Mouse (Mus musculus): Measurements from ENCODE around the gene Prl2c3. TPM values are rescaled to one million over a fixed set of nuclear protein-coding genes. Genes with fewer than 3 reads are reported as not detected.
"Not testable (repeated sequence)": the region's sequence is repeated elsewhere in the genome, so short reads cannot be mapped to it uniquely, and the experiment has no call there.

Gene Prl2c3
- polyA plus RNA-seq, 1 experiment from 2014 or later = not detected

- H3K36me3 ChIP-seq (ENCODE audit: control insufficient read depth, insufficient read depth, low read length); H3K9me3 ChIP-seq (ENCODE audit: control insufficient read depth, low read length); ATAC-seq (ENCODE audit: low read depth); H3K9ac ChIP-seq (replicated peaks; ENCODE audit: low read depth, low read length); H3K27ac ChIP-seq (ENCODE audit: low read depth, low read length); H3K27me3 ChIP-seq (ENCODE audit: control insufficient read depth, insufficient read depth, low read length); H3K4me3 ChIP-seq (ENCODE audit: low read depth, low read length); H3K4me1 ChIP-seq (ENCODE audit: control insufficient read depth, insufficient read depth, low read length); H3K4me2 ChIP-seq (ENCODE audit: low read depth, low read length): not testable (repeated sequence)
- 69% methylated on average over 3 of the region's 3 CpGs for WGBS
These were observed 9.1 kb upstream of the Prl2c3 start for GRCm38 (mm10) chr13:12808793-12809512.

- H3K4me3 ChIP-seq (ENCODE audit: low read depth, low read length); H3K4me2 ChIP-seq (ENCODE audit: low read depth, low read length); H3K27ac ChIP-seq (ENCODE audit: low read depth, low read length); H3K36me3 ChIP-seq (ENCODE audit: control insufficient read depth, insufficient read depth, low read length); H3K4me1 ChIP-seq (ENCODE audit: control insufficient read depth, insufficient read depth, low read length); H3K9me3 ChIP-seq (ENCODE audit: control insufficient read depth, low read length); H3K9ac ChIP-seq (replicated peaks; ENCODE audit: low read depth, low read length); H3K27me3 ChIP-seq (ENCODE audit: control insufficient read depth, insufficient read depth, low read length); ATAC-seq (ENCODE audit: low read depth): not testable (repeated sequence)
- WGBS = 74% methylated on average over 4 of the region's 4 CpGs
These were observed 6.6 kb upstream of the Prl2c3 start for GRCm38 (mm10) chr13:12806496-12806895.

- H3K4me1 ChIP-seq (ENCODE audit: control insufficient read depth, insufficient read depth, low read length); H3K9me3 ChIP-seq (ENCODE audit: control insufficient read depth, low read length); H3K9ac ChIP-seq (replicated peaks; ENCODE audit: low read depth, low read length); H3K4me2 ChIP-seq (ENCODE audit: low read depth, low read length); ATAC-seq (ENCODE audit: low read depth); H3K27me3 ChIP-seq (ENCODE audit: control insufficient read depth, insufficient read depth, low read length); H3K27ac ChIP-seq (ENCODE audit: low read depth, low read length); H3K36me3 ChIP-seq (ENCODE audit: control insufficient read depth, insufficient read depth, low read length); H3K4me3 ChIP-seq (ENCODE audit: low read depth, low read length): not testable (repeated sequence)
- 84% methylated on average over 6 of the region's 6 CpGs for WGBS
These were observed 30.3 kb downstream of the Prl2c3 start for GRCm38 (mm10) chr13:12769442-12770091.

Other genes starting within 250 kb of the Prl2c3 start
- 20.5 and 21.9 TPM in 2 replicates for gene Ero1lb, start 234.2 kb downstream of the Prl2c3 start, polyA plus RNA-seq (2014; fragmentation: Nextera tagmentation; extraction: Ambion mirVana)
- gene Prl2c2, start 205.3 kb upstream of the Prl2c3 start, polyA plus RNA-seq (2014; fragmentation: Nextera tagmentation; extraction: Ambion mirVana) = 0.39 TPM in 1 of 2 replicates, not detected in the other

Measured in neural tube, embryonic 14.5 days (tissue).